Mouse (Mus musculus) lung, postnatal 0 days (tissue): ENCODE results near the gene Csrp3. TPM values are rescaled to one million over a fixed set of nuclear protein-coding genes. Genes with fewer than 3 reads are reported as not detected.
A peak's percentile ranks its signal among the peaks of the same experiment; 100 is the strongest.

Experiments used
- ATAC-seq: fragments of 200-750 bp; cut with Nextera tagmentation; 2 replicates; pipeline ENCODE4 v1.8.0; 2017; ENCODE audit warnings: moderate library complexity
- DNase-seq: peaks from one replicate; pipeline ENCODE4 v3.0.0-alpha.2; 2016; ENCODE audit warnings: low spot score
- H3K27ac ChIP-seq: fragments of 300-500 bp; sonication (generic); 2 replicates; pipeline ENCODE4 v1.5.1; 2014; ENCODE audit warnings: antibody characterized with exemption, mild to moderate bottlenecking, low read length, mixed read lengths
- H3K27me3 ChIP-seq: fragments of 300-500 bp; sonication (generic); replicated peaks from 2 replicates; pipeline ENCODE4 v1.6.1; 2014; ENCODE audit warnings: low read length, mixed read lengths; ENCODE audit not compliant: insufficient read depth
- H3K36me3 ChIP-seq: fragments of 300-500 bp; sonication (generic); 2 replicates; pipeline ENCODE4 v1.6.1; 2014; ENCODE audit warnings: low read length, mixed read lengths; ENCODE audit not compliant: insufficient read depth
- H3K4me1 ChIP-seq: fragments of 300-500 bp; sonication (generic); 2 replicates; pipeline ENCODE4 v1.6.1; 2014; ENCODE audit warnings: antibody characterized with exemption, low read depth, low read length, mixed read lengths; ENCODE audit not compliant: insufficient read depth
- H3K4me2 ChIP-seq: fragments of 300-500 bp; sonication (generic); replicated peaks from 2 replicates; pipeline ENCODE4 v1.6.1; 2014; ENCODE audit warnings: low read depth, mild to moderate bottlenecking, low read length, moderate library complexity, mixed read lengths
- H3K4me3 ChIP-seq: fragments of 300-500 bp; sonication (generic); 2 replicates; pipeline ENCODE4 v1.5.1; 2014; ENCODE audit warnings: low read depth, low read length
- H3K9ac ChIP-seq: fragments of 300-500 bp; sonication (generic); replicated peaks from 2 replicates; pipeline ENCODE4 v1.6.1; 2014; ENCODE audit warnings: low read depth, mild to moderate bottlenecking
- H3K9me3 ChIP-seq: fragments of 300-500 bp; sonication (generic); 2 replicates; pipeline ENCODE4 v1.6.1; 2016; ENCODE audit warnings: low read length, mixed read lengths
- CTCF ChIP-seq: IDR thresholded peaks from 2 replicates; pipeline ENCODE4 v1.5.1; 2016; ENCODE audit warnings: antibody characterized with exemption, mild to moderate bottlenecking
- EP300 ChIP-seq: IDR thresholded peaks from 2 replicates; pipeline ENCODE4 v1.6.1; 2016; ENCODE audit warnings: antibody characterized with exemption, mild to moderate bottlenecking, control low read depth
- WGBS: fragments of 180-500 bp; shearing (Covaris S2); extraction: QIAGEN DNeasy Blood & Tissue Kit; methylation state at CpG from one replicate; pipeline ENCODE4 v1.1.7; 2014; 5-methylcytosine and 5-hydroxymethylcytosine counted together
- polyA plus RNA-seq: library from polyadenylated mRNA; unstranded; fragments of >200 nt; fragmentation: Nextera tagmentation; extraction: Ambion mirVana; gene quantifications from 2 replicates; pipeline ENCODE4 v1.2.1, GENCODE M21; 2015

Csrp3 gene
- polyA plus RNA-seq, 1 experiment from 2014 or later: 32.0 TPM

- no peak for ATAC-seq
- no peaks in the 10 kb centered on the region for H3K4me1 ChIP-seq
- H3K27ac ChIP-seq: no peak overlapping the region
- 48% methylated on average over 2 of the region's 2 CpGs for whole genome bisulfite sequencing
- no peak overlapping the region for H3K4me3 ChIP-seq
- TF ChIP-seq CTCF (peak; percentile 34; the same call in 1 of the 2 replicates), EP300 (no peak)
- H3K27me3 ChIP-seq: no peaks in the 10 kb centered on the region
- H3K9ac ChIP-seq: no peak overlapping the region
- no peaks in the 10 kb centered on the region for H3K9me3 ChIP-seq
- H3K4me2 ChIP-seq: no peak overlapping the region
- DNase-seq: no peak
- no peaks in the 10 kb centered on the region for H3K36me3 ChIP-seq
Measured at GRCm38 (mm10) chr7:48838434-48838833, 9.4 kb downstream of the Csrp3 start.

GRCm38 (mm10) chr7:48836949-48837348 is 10.9 kb downstream of the Csrp3 start:
- Histone ChIP-seq H3K27me3 (no peaks in the 10 kb centered on the region), H3K4me1 (no peaks in the 10 kb centered on the region), H3K9me3 (no peaks in the 10 kb centered on the region), H3K9ac (no peak overlapping the region), H3K36me3 (no peaks in the 10 kb centered on the region), H3K4me3 (no peak overlapping the region), H3K27ac (no peak overlapping the region), H3K4me2 (no peak overlapping the region)
- DNase-seq: no peak
- WGBS: 47% methylated on average over 6 of the region's 6 CpGs
- TF ChIP-seq CTCF: no peak
- no peak for ATAC-seq

GRCm38 (mm10) chr7:48834989-48835626 is 12.7 kb downstream of the Csrp3 start:
- DNase-seq (no peak), ATAC-seq (no peak)
- no peak overlapping the region for H3K4me3 ChIP-seq
- no peaks in the 10 kb centered on the region for H3K36me3 ChIP-seq
- WGBS: 87% methylated on average over 12 of the region's 12 CpGs
- no peak for TF ChIP-seq EP300
- no peak for TF ChIP-seq CTCF
- no peak overlapping the region for H3K27ac ChIP-seq
- no peak overlapping the region for H3K4me2 ChIP-seq
- no peaks in the 10 kb centered on the region for H3K9me3 ChIP-seq
- H3K27me3 ChIP-seq: no peaks in the 10 kb centered on the region
- no peak overlapping the region for H3K9ac ChIP-seq
- no peaks in the 10 kb centered on the region for H3K4me1 ChIP-seq

GRCm38 (mm10) chr7:48834371-48834970 is 13.4 kb downstream of the Csrp3 start:
- 46% methylated on average over 4 of the region's 4 CpGs for WGBS
- DNase-seq: peak; percentile 14
- Histone ChIP-seq H3K4me2 (no peak overlapping the region), H3K4me1 (no peaks in the 10 kb centered on the region), H3K4me3 (no peak overlapping the region), H3K9ac (no peak overlapping the region), H3K36me3 (no peaks in the 10 kb centered on the region), H3K9me3 (no peaks in the 10 kb centered on the region), H3K27ac (no peak overlapping the region), H3K27me3 (no peaks in the 10 kb centered on the region)
- TF ChIP-seq CTCF (no peak), EP300 (no peak)
- ATAC-seq: no peak

- H3K9ac ChIP-seq: no peak overlapping the region
Measured at GRCm38 (mm10) chr7:48832735-48833134, 15.1 kb downstream of the Csrp3 start.

GRCm38 (mm10) chr7:48830395-48830794 is 17.4 kb downstream of the Csrp3 start:
- no peaks in the 10 kb centered on the region for H3K27me3 ChIP-seq
- H3K4me3 ChIP-seq: no peak overlapping the region
- H3K9ac ChIP-seq: no peak overlapping the region
- no peaks in the 10 kb centered on the region for H3K36me3 ChIP-seq
- DNase-seq: peak; percentile 77
- no peaks in the 10 kb centered on the region for H3K9me3 ChIP-seq
- H3K4me2 ChIP-seq: no peak overlapping the region
- no peak overlapping the region for H3K27ac ChIP-seq
- H3K4me1 ChIP-seq: no peaks in the 10 kb centered on the region
- TF ChIP-seq CTCF (no peak), EP300 (no peak)
- peak; percentile 88 for ATAC-seq
- 19% methylated on average over 2 of the region's 2 CpGs for WGBS

More at GRCm38 (mm10) chr7:48832735-48833134, 15.1 kb downstream of the Csrp3 start:
- H3K4me1 ChIP-seq: no peaks in the 10 kb centered on the region
- WGBS: 58% methylated on average over 1 of the region's 1 CpGs
- no peak for TF ChIP-seq EP300
- no peak for TF ChIP-seq CTCF
- ATAC-seq: no peak
- H3K9me3 ChIP-seq: no peaks in the 10 kb centered on the region
- no peaks in the 10 kb centered on the region for H3K27me3 ChIP-seq
- no peak overlapping the region for H3K4me3 ChIP-seq
- no peaks in the 10 kb centered on the region for H3K36me3 ChIP-seq
- no peak overlapping the region for H3K27ac ChIP-seq
- no peak for DNase-seq
- H3K4me2 ChIP-seq: no peak overlapping the region
